Mouse (Mus musculus): ENCODE measurements around the gene Kcnc3. TPM values are rescaled to one million over a fixed set of nuclear protein-coding genes. Genes with fewer than 3 reads are reported as not detected.

Kcnc3 gene
- total RNA-seq, 1 experiment: 9.5 TPM

- Histone ChIP-seq H3K9ac (ENCODE audit: insufficient read depth, low read depth, low read length, poor library complexity, severe bottlenecking) (peak overlapping the region; percentile 99), H3K27ac (ENCODE audit: insufficient read depth, low read depth, low read length, poor library complexity, severe bottlenecking) (peak overlapping the region; percentile 100), H3K4me1 (ENCODE audit: control insufficient read depth in 2 of 2, insufficient read depth in 2 of 2, low read length in 2 of 2, poor library complexity in 1 of 2) (peaks cover 0 to 12% of the 10 kb centered on the region in 2 experiments; a peak in 1 of 4 replicates), H3K9me3 (ENCODE audit: control insufficient read depth, insufficient read depth, low read depth, low read length) (no peaks in the 10 kb centered on the region), H3K4me3 (ENCODE audit: insufficient read depth in 1 of 2, low read depth in 1 of 2, low read length in 2 of 2, poor library complexity in 1 of 2, severe bottlenecking in 1 of 2) (peak overlapping the region; percentile 99 to 100), H3K36me3 (ENCODE audit: control insufficient read depth, insufficient read depth, low read length, poor library complexity, severe bottlenecking) (peaks cover 24% of the 10 kb centered on the region; the same call in 1 of the 2 replicates)
- DNase-seq (ENCODE audit: low read depth, low spot score): peak; percentile 99
- in situ Hi-C loops (cut with MboI; ENCODE audit: low sequenced_read_pairs in 2 of 2, unreplicated experiment in 2 of 2): no loop called here
- TF ChIP-seq HCFC1 (IDR thresholded peaks at IDR 0.05; ENCODE audit: borderline replicate concordance, insufficient read depth, low read length) (no peak), ZNF384 (IDR thresholded peaks at IDR 0.05; ENCODE audit: low read depth, low read length) (no peak)
Observed at GRCm38 (mm10) chr7:44553196-44553764, 37.2 kb upstream of the Kcnc3 start.

GRCm38 (mm10) chr7:44553826-44554225 is 36.6 kb upstream of the Kcnc3 start, which contains the start of gene Nr1h2:
TSS of gene Nr1h2 (minus strand) at chr7:44553951.
- Histone ChIP-seq H3K36me3 (ENCODE audit: control insufficient read depth, insufficient read depth, low read length, poor library complexity, severe bottlenecking) (peaks cover 24% of the 10 kb centered on the region; the same call in 1 of the 2 replicates), H3K27ac (ENCODE audit: insufficient read depth, low read depth, low read length, poor library complexity, severe bottlenecking) (peak within 1 kb of the TSS; percentile 100), H3K9me3 (ENCODE audit: control insufficient read depth, insufficient read depth, low read depth, low read length) (no peaks in the 10 kb centered on the region), H3K4me3 (ENCODE audit: insufficient read depth in 1 of 2, low read depth in 1 of 2, low read length in 2 of 2, poor library complexity in 1 of 2, severe bottlenecking in 1 of 2) (peak within 1 kb of the TSS; percentile 99 to 100), H3K9ac (ENCODE audit: insufficient read depth, low read depth, low read length, poor library complexity, severe bottlenecking) (peak within 1 kb of the TSS; percentile 99), H3K4me1 (ENCODE audit: control insufficient read depth in 2 of 2, insufficient read depth in 2 of 2, low read length in 2 of 2, poor library complexity in 1 of 2) (peaks cover 0 to 15% of the 10 kb centered on the region in 2 experiments; a peak in 1 of 4 replicates)
- DNase-seq (ENCODE audit: low read depth, low spot score): peak; percentile 85
- no peak for TF ChIP-seq ZNF384 (IDR thresholded peaks at IDR 0.05; ENCODE audit: low read depth, low read length)
- no peak for TF ChIP-seq CHD2 (IDR thresholded peaks at IDR 0.05; ENCODE audit: low read depth, low read length)
- TF ChIP-seq ZC3H11A (IDR thresholded peaks at IDR 0.05; ENCODE audit: borderline replicate concordance, low read depth, low read length): no peak
- TF ChIP-seq HCFC1 (IDR thresholded peaks at IDR 0.05; ENCODE audit: borderline replicate concordance, insufficient read depth, low read length): peak; percentile 74
- in situ Hi-C loops (cut with MboI; ENCODE audit: low sequenced_read_pairs in 2 of 2, unreplicated experiment in 2 of 2): no loop called here

GRCm38 (mm10) chr7:44557629-44558028 is 32.8 kb upstream of the Kcnc3 start:
- H3K36me3 ChIP-seq (ENCODE audit: control insufficient read depth, insufficient read depth, low read length, poor library complexity, severe bottlenecking): no peaks in the 10 kb centered on the region
- in situ Hi-C loops (cut with MboI; ENCODE audit: low sequenced_read_pairs in 2 of 2, unreplicated experiment in 2 of 2): no loop called here

GRCm38 (mm10) chr7:44560435-44561400 is 29.7 kb upstream of the Kcnc3 start:
- in situ Hi-C loops (cut with MboI; ENCODE audit: low sequenced_read_pairs in 2 of 2, unreplicated experiment in 2 of 2): no loop called here
- no peak overlapping the region for H3K27ac ChIP-seq (ENCODE audit: insufficient read depth, low read depth, low read length, poor library complexity, severe bottlenecking)
- H3K4me3 ChIP-seq (ENCODE audit: insufficient read depth in 1 of 2, low read depth in 1 of 2, low read length in 2 of 2, poor library complexity in 1 of 2, severe bottlenecking in 1 of 2): no peak overlapping the region
- H3K4me1 ChIP-seq (ENCODE audit: control insufficient read depth in 2 of 2, insufficient read depth in 2 of 2, low read length in 2 of 2, poor library complexity in 1 of 2): peaks cover 0 to 17% of the 10 kb centered on the region in 2 experiments; a peak in 1 of 4 replicates
- DNase-seq (ENCODE audit: low read depth, low spot score): peak; percentile 86
- no peaks in the 10 kb centered on the region for H3K9me3 ChIP-seq (ENCODE audit: control insufficient read depth, insufficient read depth, low read depth, low read length)
- H3K36me3 ChIP-seq (ENCODE audit: control insufficient read depth, insufficient read depth, low read length, poor library complexity, severe bottlenecking): no peaks in the 10 kb centered on the region
- 0 out of 2 replicates have a peak overlapping the region, but pooled peaks have one; percentile 23 for H3K9ac ChIP-seq (ENCODE audit: insufficient read depth, low read depth, low read length, poor library complexity, severe bottlenecking)
- TF ChIP-seq HCFC1 (IDR thresholded peaks at IDR 0.05; ENCODE audit: borderline replicate concordance, insufficient read depth, low read length) (no peak), CHD2 (IDR thresholded peaks at IDR 0.05; ENCODE audit: low read depth, low read length) (no peak), ZNF384 (IDR thresholded peaks at IDR 0.05; ENCODE audit: low read depth, low read length) (0 out of 2 replicates have a peak, but pooled peaks have one; percentile 32), MAFK (IDR thresholded peaks at IDR 0.05; ENCODE audit: insufficient read depth, low read depth, low read length) (no peak), ZC3H11A (IDR thresholded peaks at IDR 0.05; ENCODE audit: borderline replicate concordance, low read depth, low read length) (peak; percentile 73; the same call in 1 of the 2 replicates)

More at GRCm38 (mm10) chr7:44557629-44558028, 32.8 kb upstream of the Kcnc3 start:
- no peak for TF ChIP-seq ZNF384 (IDR thresholded peaks at IDR 0.05; ENCODE audit: low read depth, low read length)
- TF ChIP-seq CHD2 (IDR thresholded peaks at IDR 0.05; ENCODE audit: low read depth, low read length): no peak
- no peak for TF ChIP-seq HCFC1 (IDR thresholded peaks at IDR 0.05; ENCODE audit: borderline replicate concordance, insufficient read depth, low read length)
- no peak for TF ChIP-seq ZC3H11A (IDR thresholded peaks at IDR 0.05; ENCODE audit: borderline replicate concordance, low read depth, low read length)
- TF ChIP-seq MAFK (IDR thresholded peaks at IDR 0.05; ENCODE audit: insufficient read depth, low read depth, low read length): no peak
- Histone ChIP-seq H3K4me1 (ENCODE audit: control insufficient read depth in 2 of 2, insufficient read depth in 2 of 2, low read length in 2 of 2, poor library complexity in 1 of 2) (peaks cover 0 to 16% of the 10 kb centered on the region in 2 experiments; a peak in 1 of 4 replicates), H3K9ac (ENCODE audit: insufficient read depth, low read depth, low read length, poor library complexity, severe bottlenecking) (no peak overlapping the region), H3K4me3 (ENCODE audit: insufficient read depth in 1 of 2, low read depth in 1 of 2, low read length in 2 of 2, poor library complexity in 1 of 2, severe bottlenecking in 1 of 2) (no peak overlapping the region), H3K9me3 (ENCODE audit: control insufficient read depth, insufficient read depth, low read depth, low read length) (no peaks in the 10 kb centered on the region), H3K27ac (ENCODE audit: insufficient read depth, low read depth, low read length, poor library complexity, severe bottlenecking) (no peak overlapping the region)
- no peak for DNase-seq (ENCODE audit: low read depth, low spot score)

All from ES-E14 (cell line).